Mouse (Mus musculus) midbrain, embryonic 10.5 days (tissue): Measurements from ENCODE around the gene Cnr2. TPM values are rescaled to one million over a fixed set of nuclear protein-coding genes. Genes with fewer than 3 reads are reported as not detected.

Experiments used
- DNase-seq: peaks from one replicate; pipeline ENCODE4 v3.0.0-alpha.2; 2017; ENCODE audit warnings: low spot score
- H3K27ac ChIP-seq: fragments of 300-500 bp; sonication (generic); replicated peaks from 2 replicates; pipeline ENCODE4 v1.5.1; 2016; ENCODE audit warnings: mild to moderate bottlenecking
- H3K27me3 ChIP-seq: fragments of 300-500 bp; sonication (generic); 2 replicates; pipeline ENCODE4 v1.6.1; 2016; ENCODE audit warnings: low read depth, mild to moderate bottlenecking; ENCODE audit not compliant: poor library complexity, severe bottlenecking
- H3K36me3 ChIP-seq: fragments of 300-500 bp; sonication (generic); 2 replicates; pipeline ENCODE4 v1.6.1; 2016; ENCODE audit warnings: mild to moderate bottlenecking, moderate library complexity
- H3K4me1 ChIP-seq: fragments of 300-500 bp; sonication (generic); 2 replicates; pipeline ENCODE4 v1.6.1; 2016
- H3K4me3 ChIP-seq: fragments of 300-500 bp; sonication (generic); 2 replicates; pipeline ENCODE4 v1.5.1; 2016; ENCODE audit warnings: mild to moderate bottlenecking, moderate library complexity
- H3K9me3 ChIP-seq: fragments of 300-500 bp; sonication (generic); replicated peaks from 2 replicates; pipeline ENCODE4 v1.6.1; 2016; ENCODE audit warnings: mild to moderate bottlenecking
- WGBS: fragments of 180-500 bp; shearing (Covaris S2); methylation state at CpG from one replicate; pipeline ENCODE4 v1.1.7; 2016; 5-methylcytosine and 5-hydroxymethylcytosine counted together
- polyA plus RNA-seq: library from polyadenylated mRNA; unstranded; fragments of >200 nt; fragmentation: Nextera tagmentation; extraction: Ambion mirVana; gene quantifications from 2 replicates; pipeline ENCODE4 v1.2.1, GENCODE M21; 2016

Cnr2 gene
- polyA plus RNA-seq, 1 experiment from 2014 or later: 0.46 TPM

GRCm38 (mm10) chr4:135950365-135950764 lies 55.2 kb downstream of the Cnr2 start:
- 90% methylated on average over 6 of the region's 6 CpGs for WGBS
- Histone ChIP-seq H3K27ac (no peak overlapping the region), H3K4me3 (no peak overlapping the region), H3K9me3 (peaks cover 4% of the 10 kb centered on the region; the same call in 1 of the 2 replicates), H3K4me1 (peaks cover 20% of the 10 kb centered on the region), H3K36me3 (peaks cover 36% of the 10 kb centered on the region), H3K27me3 (no peaks in the 10 kb centered on the region)
- DNase-seq: no peak

GRCm38 (mm10) chr4:135951505-135951904 lies 56.3 kb downstream of the Cnr2 start:
- Histone ChIP-seq H3K27me3 (no peaks in the 10 kb centered on the region), H3K4me1 (peaks cover 11% of the 10 kb centered on the region), H3K4me3 (no peak overlapping the region), H3K27ac (no peak overlapping the region), H3K36me3 (peaks cover 48% of the 10 kb centered on the region), H3K9me3 (peaks cover 4% of the 10 kb centered on the region; the same call in 1 of the 2 replicates)
- no peak for DNase-seq
- whole genome bisulfite sequencing: 97% methylated on average over 3 of the region's 3 CpGs

DNA sequence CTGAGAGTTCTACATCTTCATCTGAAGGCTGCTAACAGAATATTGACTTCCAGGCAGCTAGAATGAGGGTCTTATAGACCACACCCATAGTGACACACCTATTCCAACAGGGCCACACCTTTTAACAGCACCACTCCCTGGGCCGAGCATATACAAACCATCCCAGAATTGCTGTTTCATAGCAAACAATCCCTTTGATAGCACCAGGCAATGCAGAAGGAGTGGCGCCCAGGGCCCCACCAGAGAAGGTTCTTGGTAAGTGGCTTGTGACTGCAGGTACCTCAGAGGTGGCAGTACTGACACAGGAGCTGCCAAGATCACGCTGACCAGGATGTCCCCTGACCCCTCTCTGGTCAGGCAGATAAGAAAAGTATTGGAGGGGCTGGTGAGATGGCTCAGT lies 58.0 kb downstream of the Cnr2 start:
- H3K27me3 ChIP-seq: no peaks in the 10 kb centered on the region
- H3K27ac ChIP-seq: no peak overlapping the region
- peaks cover 4% of the 10 kb centered on the region; the same call in 1 of the 2 replicates for H3K9me3 ChIP-seq
- no peak for DNase-seq
- H3K4me3 ChIP-seq: no peak overlapping the region
- WGBS: 85% methylated on average over 3 of the region's 3 CpGs
- H3K36me3 ChIP-seq: peaks cover 48% of the 10 kb centered on the region
- H3K4me1 ChIP-seq: peaks cover 1% of the 10 kb centered on the region

DNA sequence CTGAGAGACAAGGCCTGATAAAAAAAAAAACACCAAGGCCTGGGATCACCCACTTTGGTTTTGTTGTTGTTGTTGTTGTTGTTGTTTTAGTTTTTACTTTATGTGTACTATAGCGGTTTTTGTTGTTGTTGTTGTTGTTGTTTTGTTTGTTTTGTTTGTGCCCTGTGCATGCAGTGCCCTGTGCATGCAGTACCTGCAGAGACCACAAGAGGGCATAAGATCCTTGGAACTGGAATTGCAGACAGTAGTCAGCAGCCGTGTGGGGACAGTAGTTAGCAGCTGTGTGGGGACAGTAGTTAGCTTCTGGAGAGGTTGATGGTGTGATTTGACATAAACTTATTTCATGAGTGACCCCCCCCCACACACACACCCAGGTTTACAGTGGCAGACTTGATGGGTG lies 59.0 kb downstream of the Cnr2 start:
- Histone ChIP-seq H3K36me3 (peaks cover 59% of the 10 kb centered on the region), H3K4me3 (no peak overlapping the region), H3K4me1 (peaks cover 5% of the 10 kb centered on the region), H3K27ac (no peak overlapping the region), H3K27me3 (no peaks in the 10 kb centered on the region), H3K9me3 (peaks cover 4% of the 10 kb centered on the region; the same call in 1 of the 2 replicates)
- DNase-seq: peak; percentile 71
- WGBS: 19% methylated on average over 2 of the region's 2 CpGs

GRCm38 (mm10) chr4:135955886-135956285 lies 60.7 kb downstream of the Cnr2 start:
- Histone ChIP-seq H3K9me3 (peaks cover 4% of the 10 kb centered on the region; the same call in 1 of the 2 replicates), H3K27me3 (no peaks in the 10 kb centered on the region), H3K4me1 (peaks cover 5% of the 10 kb centered on the region), H3K36me3 (peaks cover 68% of the 10 kb centered on the region), H3K27ac (no peak overlapping the region), H3K4me3 (no peak overlapping the region)
- no peak for DNase-seq
- WGBS: 82% methylated on average over 9 of the region's 9 CpGs

DNA sequence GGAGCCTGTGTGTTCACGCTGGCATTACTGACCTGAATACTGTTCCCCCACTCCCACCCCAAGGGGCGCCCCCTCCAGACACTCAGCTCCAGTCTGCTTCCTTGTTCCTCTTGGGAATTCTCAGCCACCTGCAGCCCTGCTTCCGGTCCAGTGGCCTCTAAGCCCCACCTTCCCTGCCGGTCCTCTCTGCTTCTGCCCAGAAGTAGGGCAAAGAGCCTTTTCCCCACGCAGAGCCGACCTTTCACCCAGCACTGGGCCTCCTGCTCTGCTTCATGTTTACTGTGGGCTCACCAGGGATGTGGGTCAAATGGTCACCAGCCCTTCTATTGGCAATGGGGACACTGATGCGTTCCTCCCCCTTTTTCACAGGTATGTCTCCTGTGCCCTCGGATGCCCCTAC lies 63.2 kb downstream of the Cnr2 start:
- Histone ChIP-seq H3K4me3 (no peak overlapping the region), H3K36me3 (peaks cover 52% of the 10 kb centered on the region), H3K27me3 (no peaks in the 10 kb centered on the region), H3K27ac (no peak overlapping the region), H3K9me3 (no peaks in the 10 kb centered on the region), H3K4me1 (peaks cover 17% of the 10 kb centered on the region)
- WGBS: 62% methylated on average over 8 of the region's 8 CpGs
- DNase-seq: no peak

DNA sequence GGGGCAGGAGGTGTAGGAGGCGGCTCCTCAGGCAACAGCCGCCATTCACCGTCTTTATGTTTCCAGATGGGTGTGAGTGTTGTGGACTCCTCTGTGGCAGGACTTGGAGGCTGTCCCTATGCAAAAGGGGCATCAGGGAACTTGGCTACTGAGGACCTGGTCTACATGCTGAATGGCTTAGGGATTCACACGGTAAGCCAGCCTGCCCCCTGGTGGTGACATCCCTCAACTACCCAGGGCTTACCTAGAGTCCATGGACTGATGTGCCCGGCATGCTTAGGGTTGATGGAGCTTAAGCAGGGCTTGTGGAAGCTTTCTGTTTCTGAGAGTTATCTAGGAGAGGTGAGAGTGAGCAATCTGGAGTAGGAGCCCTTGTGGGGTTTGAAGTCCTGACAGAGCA lies 65.5 kb downstream of the Cnr2 start:
- Histone ChIP-seq H3K27me3 (no peaks in the 10 kb centered on the region; the same call in 1 of the 2 replicates), H3K36me3 (peaks cover 45% of the 10 kb centered on the region), H3K9me3 (no peaks in the 10 kb centered on the region), H3K27ac (no peak overlapping the region), H3K4me1 (peaks cover 30% of the 10 kb centered on the region), H3K4me3 (no peak overlapping the region)
- 19% methylated on average over 5 of the region's 5 CpGs for WGBS
- DNase-seq: peak; percentile 81

GRCm38 (mm10) chr4:135961709-135962108 lies 66.5 kb downstream of the Cnr2 start:
- no peak for DNase-seq
- H3K27me3 ChIP-seq: no peaks in the 10 kb centered on the region; the same call in 1 of the 2 replicates
- H3K4me3 ChIP-seq: 0 out of 2 replicates have a peak overlapping the region, but pooled peaks have one; percentile 90
- peaks cover 47% of the 10 kb centered on the region for H3K36me3 ChIP-seq
- no peaks in the 10 kb centered on the region for H3K9me3 ChIP-seq
- H3K4me1 ChIP-seq: peaks cover 30% of the 10 kb centered on the region
- 87% methylated on average over 5 of the region's 5 CpGs for WGBS
- no peak overlapping the region for H3K27ac ChIP-seq

DNA sequence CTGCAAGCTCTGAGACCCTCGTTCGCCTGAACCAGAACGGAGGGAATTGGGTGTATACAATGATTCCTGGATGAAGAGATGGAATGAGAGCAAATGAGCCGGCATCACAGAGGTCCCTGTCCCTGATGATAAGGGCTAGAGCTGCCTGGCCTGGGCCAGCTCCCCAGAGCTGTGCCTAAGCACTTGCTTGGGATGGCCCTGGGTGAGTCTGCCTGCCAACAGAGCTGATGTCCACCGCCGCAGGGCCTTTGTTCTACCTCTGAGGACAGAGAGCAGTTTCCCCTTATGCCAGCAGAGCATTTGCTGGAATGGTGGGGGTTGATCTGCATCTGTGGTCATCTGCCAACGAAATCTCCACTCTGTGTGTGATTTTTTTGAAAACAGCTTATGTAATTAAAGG lies 67.0 kb downstream of the Cnr2 start:
- 91% methylated on average over 7 of the region's 7 CpGs for WGBS
- H3K9me3 ChIP-seq: no peaks in the 10 kb centered on the region

GRCm38 (mm10) chr4:135962946-135963345 lies 67.8 kb downstream of the Cnr2 start:
- peaks cover 30% of the 10 kb centered on the region for H3K4me1 ChIP-seq
- WGBS: 5% methylated on average over 15 of the region's 15 CpGs
- H3K27ac ChIP-seq: peak overlapping the region; percentile 92
- no peaks in the 10 kb centered on the region for H3K9me3 ChIP-seq
- no peaks in the 10 kb centered on the region; the same call in 1 of the 2 replicates for H3K27me3 ChIP-seq
- H3K4me3 ChIP-seq: peak overlapping the region; percentile 90
- no peak for DNase-seq
- peaks cover 59% of the 10 kb centered on the region for H3K36me3 ChIP-seq

More for the DNA sequence above, 67.0 kb downstream of the Cnr2 start:
- Histone ChIP-seq H3K4me3 (peak overlapping the region; percentile 90), H3K4me1 (peaks cover 30% of the 10 kb centered on the region), H3K27me3 (no peaks in the 10 kb centered on the region; the same call in 1 of the 2 replicates), H3K36me3 (peaks cover 51% of the 10 kb centered on the region), H3K27ac (no peak overlapping the region)
- no peak for DNase-seq

DNA sequence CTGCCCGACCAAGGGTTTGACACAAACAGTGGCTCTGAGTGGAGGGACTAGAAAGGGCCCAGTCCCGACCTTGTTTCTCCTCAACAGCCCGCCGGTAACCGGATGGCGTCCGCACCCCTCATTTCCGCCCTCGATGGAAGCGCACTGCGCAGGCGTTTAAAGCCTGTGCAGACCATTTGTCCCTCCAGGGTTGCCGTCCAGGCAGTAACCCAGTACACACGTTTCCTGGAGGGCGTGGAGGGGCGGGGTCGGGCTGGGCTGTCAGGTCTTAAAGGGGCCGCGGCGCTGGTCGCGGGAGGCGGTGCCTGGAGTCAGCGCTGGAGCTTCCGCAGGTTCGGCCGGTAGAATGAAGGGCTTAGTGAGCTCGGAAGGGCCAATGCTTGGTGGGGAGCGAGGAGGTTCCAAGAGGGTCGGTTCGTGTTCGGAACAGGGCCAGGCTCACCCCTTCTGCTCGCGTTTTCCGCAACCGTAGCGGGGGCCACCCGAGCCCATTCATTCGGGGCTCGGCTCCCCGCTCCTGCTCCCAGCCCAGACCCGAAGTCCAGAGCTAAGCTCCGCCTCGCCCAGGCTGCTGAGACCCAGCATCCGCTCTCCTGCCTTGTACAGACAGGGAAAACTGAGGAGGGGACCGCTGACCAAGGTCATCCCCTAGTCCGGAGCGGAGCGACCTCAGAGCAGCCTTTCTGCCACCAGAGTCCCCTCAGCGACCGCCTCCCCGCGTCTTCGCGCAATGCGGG lies 68.4 kb downstream of the Cnr2 start, which contains the start of gene Gale:
Gene Gale, plus strand, starts transcription at position 271 of the 737 bp plus-strand sequence.
- Histone ChIP-seq H3K27me3 (no peaks in the 10 kb centered on the region; the same call in 1 of the 2 replicates), H3K27ac (peak within 1 kb of the TSS; percentile 92), H3K4me1 (peaks cover 31% of the 10 kb centered on the region), H3K4me3 (peak within 1 kb of the TSS; percentile 90), H3K36me3 (peaks cover 61% of the 10 kb centered on the region), H3K9me3 (no peaks in the 10 kb centered on the region)
- WGBS: under 1% methylated on average over 56 of the region's 56 CpGs
- DNase-seq: peak; percentile 97

DNA sequence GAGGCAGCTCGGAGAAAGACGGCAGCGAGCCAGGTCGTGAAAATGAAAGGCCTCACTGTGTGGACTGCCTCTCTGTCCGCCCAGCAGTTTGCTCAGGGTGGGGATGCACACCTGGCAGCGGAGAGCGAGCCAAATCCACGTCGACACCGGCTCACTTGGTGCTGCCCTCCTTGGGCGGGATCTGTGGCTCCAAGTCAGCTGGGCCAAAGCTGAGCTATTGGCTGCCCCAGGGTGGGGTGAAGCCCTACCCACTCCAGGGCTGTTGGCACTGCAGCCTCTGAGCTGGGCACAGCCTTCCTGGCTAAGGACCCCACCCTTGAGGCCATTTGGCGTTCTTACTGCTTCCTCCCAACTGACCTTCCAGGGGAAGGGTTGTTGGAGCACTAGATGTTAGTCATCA lies 69.2 kb downstream of the Cnr2 start:
- Histone ChIP-seq H3K9me3 (no peaks in the 10 kb centered on the region), H3K27ac (peak overlapping the region; percentile 92), H3K36me3 (peaks cover 61% of the 10 kb centered on the region), H3K4me3 (peak overlapping the region; percentile 90), H3K27me3 (no peaks in the 10 kb centered on the region; the same call in 1 of the 2 replicates), H3K4me1 (peaks cover 37% of the 10 kb centered on the region)
- 4% methylated on average over 12 of the region's 12 CpGs for WGBS
- no peak for DNase-seq

DNA sequence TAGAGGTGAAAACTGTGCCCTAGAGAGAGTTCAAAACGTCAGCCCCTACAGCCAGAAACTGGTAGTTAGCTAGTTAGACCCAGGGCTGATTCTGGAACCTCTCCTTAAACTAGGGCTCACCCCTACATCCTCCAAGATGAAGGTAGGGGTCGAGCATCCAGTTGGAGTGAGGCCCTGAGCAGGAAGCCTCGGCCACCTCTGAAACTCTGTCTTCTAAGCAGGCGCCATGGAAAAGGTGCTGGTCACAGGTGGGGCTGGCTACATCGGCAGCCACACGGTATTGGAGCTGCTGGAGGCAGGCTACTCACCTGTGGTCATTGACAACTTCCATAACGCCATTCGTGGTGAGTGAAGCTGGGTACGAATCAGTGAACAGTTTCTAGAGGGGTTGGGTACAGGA lies 69.9 kb downstream of the Cnr2 start:
- Histone ChIP-seq H3K27me3 (no peaks in the 10 kb centered on the region; the same call in 1 of the 2 replicates), H3K4me1 (peaks cover 37% of the 10 kb centered on the region), H3K36me3 (peaks cover 61% of the 10 kb centered on the region), H3K9me3 (no peaks in the 10 kb centered on the region), H3K27ac (no peak overlapping the region), H3K4me3 (peak overlapping the region; percentile 90)
- 89% methylated on average over 9 of the region's 9 CpGs for WGBS
- DNase-seq: no peak
